Mouse (Mus musculus) lung, embryonic 14.5 days (tissue): ENCODE data around the gene Col3a1. TPM values are rescaled to one million over a fixed set of nuclear protein-coding genes. Genes with fewer than 3 reads are reported as not detected.
A peak's percentile ranks its signal among the peaks of the same experiment; 100 is the strongest.

Experiments
- ATAC-seq: fragments of 200-750 bp; cut with Nextera tagmentation; 2 replicates; pipeline ENCODE4 v1.8.0; 2017; ENCODE audit warnings: mild to moderate bottlenecking, moderate TSS enrichment, moderate library complexity; ENCODE audit not compliant: insufficient read depth
- DNase-seq: peaks from one replicate; pipeline ENCODE4 v3.0.0-alpha.2; 2015
- H3K27ac ChIP-seq: fragments of 300-500 bp; sonication (generic); 2 replicates; pipeline ENCODE4 v1.5.1; 2014; ENCODE audit warnings: low read depth, mild to moderate bottlenecking, moderate library complexity
- H3K27me3 ChIP-seq: fragments of 300-500 bp; sonication (generic); 2 replicates; pipeline ENCODE4 v1.6.1; 2014; ENCODE audit warnings: low read length, control low read depth; ENCODE audit not compliant: insufficient read depth
- H3K36me3 ChIP-seq: fragments of 300-500 bp; sonication (generic); 2 replicates; pipeline ENCODE4 v1.6.1; 2014; ENCODE audit warnings: control low read depth; ENCODE audit not compliant: insufficient read depth
- H3K4me1 ChIP-seq: fragments of 300-500 bp; sonication (generic); 2 replicates; pipeline ENCODE4 v1.6.1; 2014; ENCODE audit warnings: antibody characterized with exemption, control low read depth; ENCODE audit not compliant: insufficient read depth
- H3K4me2 ChIP-seq: fragments of 300-500 bp; sonication (generic); 2 replicates; pipeline ENCODE4 v1.6.1; 2014; ENCODE audit warnings: mild to moderate bottlenecking
- H3K4me3 ChIP-seq: fragments of 300-500 bp; sonication (generic); 2 replicates; pipeline ENCODE4 v1.5.1; 2014; ENCODE audit warnings: low read depth, low read length
- H3K9ac ChIP-seq: fragments of 300-500 bp; sonication (generic); 2 replicates; pipeline ENCODE4 v1.6.1; 2014
- H3K9me3 ChIP-seq: fragments of 300-500 bp; sonication (generic); 2 replicates; pipeline ENCODE4 v1.6.1; 2016; ENCODE audit warnings: low read depth, low read length, control low read depth
- CTCF ChIP-seq: IDR thresholded peaks from 2 replicates; pipeline ENCODE4 v1.5.1; 2016; ENCODE audit warnings: antibody characterized with exemption, low read depth
- WGBS: fragments of 180-500 bp; shearing (Covaris S2); extraction: QIAGEN DNeasy Blood & Tissue Kit; methylation state at CpG from one replicate; pipeline ENCODE4 v1.1.7; 2014; 5-methylcytosine and 5-hydroxymethylcytosine counted together
- polyA plus RNA-seq: library from polyadenylated mRNA; unstranded; fragments of >200 nt; fragmentation: Nextera tagmentation; extraction: Ambion mirVana; gene quantifications from 2 replicates; pipeline ENCODE4 v1.2.1, GENCODE M21; 2014

The Col3a1 gene
- polyA plus RNA-seq, 1 experiment from 2014 or later = 1,512 TPM

- H3K9me3 ChIP-seq = no peaks in the 10 kb centered on the region
- H3K4me1 ChIP-seq = no peaks in the 10 kb centered on the region
- no peaks in the 10 kb centered on the region for H3K27me3 ChIP-seq
- peaks cover 66% of the 10 kb centered on the region for H3K36me3 ChIP-seq
- DNase-seq (no peak), ATAC-seq (no peak)
- no peak overlapping the region for H3K4me2 ChIP-seq
- no peak for TF ChIP-seq CTCF
- no peak overlapping the region for H3K4me3 ChIP-seq
- no peak overlapping the region for H3K9ac ChIP-seq
- no peak overlapping the region for H3K27ac ChIP-seq
- WGBS = 84% methylated on average over 1 of the region's 1 CpGs
Observed at GRCm38 (mm10) chr1:45329149-45329548, 17.8 kb downstream of the Col3a1 start.

GRCm38 (mm10) chr1:45355944-45356343 is 44.6 kb downstream of the Col3a1 start:
- Histone ChIP-seq H3K9me3 (no peaks in the 10 kb centered on the region), H3K27ac (no peak overlapping the region), H3K27me3 (no peaks in the 10 kb centered on the region), H3K9ac (no peak overlapping the region), H3K4me1 (no peaks in the 10 kb centered on the region), H3K4me3 (no peak overlapping the region), H3K4me2 (no peak overlapping the region), H3K36me3 (no peaks in the 10 kb centered on the region)
- DNase-seq (no peak), ATAC-seq (no peak)
- no peak for TF ChIP-seq CTCF
- WGBS = 55% methylated on average over 4 of the region's 4 CpGs

- H3K4me2 ChIP-seq = no peak overlapping the region
- no peaks in the 10 kb centered on the region for H3K27me3 ChIP-seq
- H3K4me3 ChIP-seq = no peak overlapping the region
- no peaks in the 10 kb centered on the region for H3K9me3 ChIP-seq
- no peak for TF ChIP-seq CTCF
- no peaks in the 10 kb centered on the region for H3K36me3 ChIP-seq
- no peak overlapping the region for H3K27ac ChIP-seq
- no peak overlapping the region for H3K9ac ChIP-seq
- H3K4me1 ChIP-seq = no peaks in the 10 kb centered on the region
- 66% methylated on average over 1 of the region's 1 CpGs for WGBS
- DNase-seq (no peak), ATAC-seq (no peak)
Observed at GRCm38 (mm10) chr1:45358020-45358419, 46.7 kb downstream of the Col3a1 start.

- no peak overlapping the region for H3K4me3 ChIP-seq
- WGBS = 66% methylated on average over 2 of the region's 2 CpGs
- DNase-seq (no peak), ATAC-seq (no peak)
- no peaks in the 10 kb centered on the region for H3K4me1 ChIP-seq
- no peaks in the 10 kb centered on the region for H3K36me3 ChIP-seq
- H3K4me2 ChIP-seq = no peak overlapping the region
- H3K27ac ChIP-seq = no peak overlapping the region
- H3K27me3 ChIP-seq = no peaks in the 10 kb centered on the region
- no peak for TF ChIP-seq CTCF
- H3K9me3 ChIP-seq = no peaks in the 10 kb centered on the region
- H3K9ac ChIP-seq = no peak overlapping the region
Observed at GRCm38 (mm10) chr1:45359147-45359546, 47.8 kb downstream of the Col3a1 start.

- H3K4me3 ChIP-seq = no peak overlapping the region
- no peak overlapping the region for H3K27ac ChIP-seq
- ATAC-seq = peak; percentile 14; the same call in 1 of the 2 replicates
- no peaks in the 10 kb centered on the region for H3K9me3 ChIP-seq
- no peaks in the 10 kb centered on the region for H3K27me3 ChIP-seq
- H3K4me1 ChIP-seq = no peaks in the 10 kb centered on the region
- no peak overlapping the region for H3K4me2 ChIP-seq
- no peak overlapping the region for H3K9ac ChIP-seq
- DNase-seq = no peak
- WGBS = 88% methylated on average over 2 of the region's 2 CpGs
- no peaks in the 10 kb centered on the region for H3K36me3 ChIP-seq
- no peak for TF ChIP-seq CTCF
Observed at GRCm38 (mm10) chr1:45359673-45360072, 48.3 kb downstream of the Col3a1 start.

GRCm38 (mm10) chr1:45363274-45363673 is 51.9 kb downstream of the Col3a1 start:
- Histone ChIP-seq H3K9ac (no peak overlapping the region), H3K27ac (no peak overlapping the region), H3K4me2 (no peak overlapping the region), H3K9me3 (no peaks in the 10 kb centered on the region; the same call in 1 of the 2 replicates), H3K4me3 (no peak overlapping the region), H3K36me3 (peaks cover 18% of the 10 kb centered on the region; the same call in 1 of the 2 replicates), H3K4me1 (no peaks in the 10 kb centered on the region), H3K27me3 (no peaks in the 10 kb centered on the region)
- DNase-seq = no peak
- ATAC-seq = no peak
- 90% methylated on average over 2 of the region's 2 CpGs for WGBS
- no peak for TF ChIP-seq CTCF

GRCm38 (mm10) chr1:45365427-45365826 is 54.1 kb downstream of the Col3a1 start:
- WGBS = 70% methylated on average over 1 of the region's 1 CpGs

More at GRCm38 (mm10) chr1:45365427-45365826, 54.1 kb downstream of the Col3a1 start:
- DNase-seq = no peak
- no peak overlapping the region for H3K27ac ChIP-seq
- H3K4me1 ChIP-seq = no peaks in the 10 kb centered on the region
- no peak overlapping the region for H3K4me2 ChIP-seq
- ATAC-seq = no peak
- TF ChIP-seq CTCF = no peak
- no peak overlapping the region for H3K4me3 ChIP-seq
- H3K27me3 ChIP-seq = no peaks in the 10 kb centered on the region
- H3K9me3 ChIP-seq = peaks cover 3% of the 10 kb centered on the region; the same call in 1 of the 2 replicates
- no peak overlapping the region for H3K9ac ChIP-seq
- H3K36me3 ChIP-seq = peaks cover 19% of the 10 kb centered on the region; the same call in 1 of the 2 replicates
